Mouse (Mus musculus) central nervous system, embryonic 14 days (tissue): ENCODE data around the gene Chil5. TPM values are rescaled to one million over a fixed set of nuclear protein-coding genes. Genes with fewer than 3 reads are reported as not detected.

ENCODE experiments used
- polyA plus RNA-seq: library from polyadenylated mRNA; depleted of rRNA; stranded (reverse); fragments of >200 nt; gene quantifications from 2 replicates; pipeline ENCODE4 v1.2.3, GENCODE M21; 2012; rRNA removed

The Chil5 gene
- polyA plus RNA-seq, result not detected in 2 replicates

GRCm38 (mm10) chr3:106032781-106033180 is at the start of gene Chil5:
Gene Chil5 (minus strand): TSS chr3:106032814.

GRCm38 (mm10) chr3:106014546-106014945 is 18.1 kb downstream of the Chil5 start, which contains the start of gene Pifo:
Gene Pifo (minus strand): TSS chr3:106014646.

GRCm38 (mm10) chr3:105973411-105973810 is 59.2 kb downstream of the Chil5 start, which contains the start of gene Ovgp1:
Gene Ovgp1 (plus strand): TSS chr3:105973711.

Other genes starting within 250 kb of the Chil5 start
- 42.0 and 45.6 TPM in 2 replicates for gene Rap1a, start 231.5 kb downstream of the Chil5 start, polyA plus RNA-seq
- 0.22 and 0.30 TPM in 2 replicates for gene Adora3, start 162.0 kb downstream of the Chil5 start, polyA plus RNA-seq
- 0.16 TPM in 1 of 2 replicates, not detected in the other for gene Tmigd3, start 161.9 kb downstream of the Chil5 start, polyA plus RNA-seq
- 0.50 and 0.61 TPM in 2 replicates for gene I830077J02Rik, start 100.2 kb downstream of the Chil5 start, polyA plus RNA-seq
- gene Wdr77, start 73.4 kb downstream of the Chil5 start, polyA plus RNA-seq, result 65.3 and 74.5 TPM in 2 replicates
- 306 and 320 TPM in 2 replicates for gene Atp5f1, start 72.7 kb downstream of the Chil5 start, polyA plus RNA-seq
- 13.5 and 14.0 TPM in 2 replicates for gene Ovgp1, start 59.1 kb downstream of the Chil5 start, polyA plus RNA-seq
- 3.2 and 4.1 TPM in 2 replicates for gene Pifo, start 18.2 kb downstream of the Chil5 start, polyA plus RNA-seq
- 1.2 and 1.3 TPM in 2 replicates for gene Chia1, start 80.4 kb upstream of the Chil5 start, polyA plus RNA-seq
- not detected in 2 replicates for gene Chil3, start 134.8 kb upstream of the Chil5 start, polyA plus RNA-seq
- not detected in 2 replicates for gene Chil4, start 186.7 kb upstream of the Chil5 start, polyA plus RNA-seq